Comparison of ENCODE assay signal across 8 mouse cellular contexts in the genomic region with DNA sequence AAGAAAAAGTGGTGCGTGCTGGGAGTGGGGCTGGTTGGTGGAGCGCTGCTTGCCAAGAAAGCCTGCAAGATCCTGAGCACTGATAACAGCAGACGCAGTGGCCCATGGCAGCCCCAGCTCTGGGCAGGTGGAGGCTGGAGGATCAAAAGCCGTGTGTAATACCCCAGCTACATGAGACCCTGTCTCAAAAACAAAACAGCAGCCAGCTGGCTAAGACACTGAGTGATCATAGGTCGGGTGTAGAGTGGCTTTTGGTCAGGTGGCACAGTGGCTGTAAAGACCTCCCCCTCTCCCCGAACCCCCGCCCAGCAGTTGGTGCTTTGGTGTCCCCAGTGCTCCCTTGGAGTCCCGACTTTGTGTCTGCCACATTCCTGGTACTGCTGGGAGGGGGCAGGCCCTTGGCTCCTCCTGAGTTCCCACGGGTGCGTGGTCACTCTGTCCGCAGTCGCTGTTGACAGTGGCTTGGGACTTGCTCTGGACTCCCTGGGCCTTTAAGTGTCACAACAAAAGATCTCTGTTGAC. TPM values are rescaled to one million over a fixed set of nuclear protein-coding genes. Genes with fewer than 3 reads are reported as not detected.
DNase-seq lines count a peak whose midpoint lies in the region; ATAC-seq lines count a peak whose summit lies in the region.

No protein-coding gene starts in this region.

- peak overlapping the region; percentile 72 for H3K4me2 ChIP-seq in heart, embryonic 12.5 days
- H3K4me2 ChIP-seq in embryonic facial prominence, embryonic 15.5 days (replicated peaks), result peak overlapping the region; percentile 66
- peak overlapping the region; percentile 57 for H3K4me2 ChIP-seq in limb, embryonic 11.5 days (ENCODE audit: low read depth, severe bottlenecking)
- H3K4me2 ChIP-seq in neural tube, embryonic 14.5 days (ENCODE audit: low read depth, low read length), result peak overlapping the region; percentile 39

- peaks cover 32% of the 10 kb centered on the region for H3K36me3 ChIP-seq in heart, embryonic 12.5 days
- H3K36me3 ChIP-seq in embryonic facial prominence, embryonic 15.5 days, result peaks cover 23% of the 10 kb centered on the region
- H3K36me3 ChIP-seq in limb, embryonic 11.5 days (ENCODE audit: control insufficient read depth, insufficient read depth, low read length), result peaks cover 6% of the 10 kb centered on the region
- peaks cover 13% of the 10 kb centered on the region for H3K36me3 ChIP-seq in neural tube, embryonic 14.5 days (ENCODE audit: control insufficient read depth, insufficient read depth, low read length)

- no peak for DNase-seq in heart, adult 18-20 months
- DNase-seq in CD8-positive naive resting alpha-beta T cell, adult 2 months (ENCODE audit: low read depth in 2 of 2, low spot score in 2 of 2), result peak; percentile 36 to 38
- peak; percentile 47 for DNase-seq in limb, embryonic 11.5 days (ENCODE audit: low spot score)
- DNase-seq in Muller cell, postnatal 12 days (ENCODE audit: inconsistent ontology term), result no peak
- DNase-seq in frontal cortex, adult 2 months (ENCODE audit: extremely low spot score in 1 of 2, low spot score in 1 of 2), result no peak

- ATAC-seq in heart, embryonic 12.5 days (ENCODE audit: insufficient number of reproducible peaks, low FRiP score), result peak; percentile 54
- ATAC-seq in embryonic facial prominence, embryonic 15.5 days (ENCODE audit: insufficient number of reproducible peaks, low FRiP score, low TSS enrichment, low read depth), result peak; percentile 9
- peak; percentile 50; the same call in 1 of the 2 replicates for ATAC-seq in limb, embryonic 11.5 days (ENCODE audit: insufficient number of reproducible peaks, low FRiP score, low TSS enrichment, low read depth)
- ATAC-seq in neural tube, embryonic 14.5 days (ENCODE audit: low read depth), result peak; percentile 77

- H3K27me3 ChIP-seq in heart, embryonic 12.5 days (replicated peaks), result no peaks in the 10 kb centered on the region
- H3K27me3 ChIP-seq in embryonic facial prominence, embryonic 15.5 days, result no peaks in the 10 kb centered on the region
- no peaks in the 10 kb centered on the region for H3K27me3 ChIP-seq in limb, embryonic 11.5 days (ENCODE audit: control insufficient read depth, insufficient read depth, low read length)
- no peaks in the 10 kb centered on the region for H3K27me3 ChIP-seq in neural tube, embryonic 14.5 days (ENCODE audit: control insufficient read depth, insufficient read depth, low read length)

- peak overlapping the region; percentile 93 for H3K27ac ChIP-seq in heart, embryonic 12.5 days (ENCODE audit: poor library complexity, severe bottlenecking)
- peak overlapping the region; percentile 96 for H3K27ac ChIP-seq in embryonic facial prominence, embryonic 15.5 days (replicated peaks)
- peak overlapping the region; percentile 63 for H3K27ac ChIP-seq in limb, embryonic 11.5 days (replicated peaks; ENCODE audit: low read depth, low read length)
- peak overlapping the region; percentile 66; the same call in 1 of the 2 replicates for H3K27ac ChIP-seq in neural tube, embryonic 14.5 days (ENCODE audit: low read depth, low read length)

- H3K9me3 ChIP-seq in heart, embryonic 12.5 days (replicated peaks), result no peaks in the 10 kb centered on the region
- no peaks in the 10 kb centered on the region for H3K9me3 ChIP-seq in embryonic facial prominence, embryonic 15.5 days (replicated peaks)
- no peaks in the 10 kb centered on the region for H3K9me3 ChIP-seq in limb, embryonic 11.5 days (ENCODE audit: control insufficient read depth, low read length)
- no peaks in the 10 kb centered on the region for H3K9me3 ChIP-seq in neural tube, embryonic 14.5 days (ENCODE audit: control insufficient read depth, low read length)

- peaks cover 60% of the 10 kb centered on the region for H3K4me1 ChIP-seq in heart, embryonic 12.5 days (replicated peaks)
- H3K4me1 ChIP-seq in embryonic facial prominence, embryonic 15.5 days, result peaks cover 79% of the 10 kb centered on the region
- peaks cover 20% of the 10 kb centered on the region for H3K4me1 ChIP-seq in limb, embryonic 11.5 days (ENCODE audit: control insufficient read depth, insufficient read depth, low read length)
- peaks cover 17% of the 10 kb centered on the region for H3K4me1 ChIP-seq in neural tube, embryonic 14.5 days (ENCODE audit: control insufficient read depth, insufficient read depth, low read length)

- H3K9ac ChIP-seq in heart, embryonic 12.5 days, result peak overlapping the region; percentile 74
- no peak overlapping the region for H3K9ac ChIP-seq in embryonic facial prominence, embryonic 15.5 days
- H3K9ac ChIP-seq in limb, embryonic 11.5 days (ENCODE audit: low read length), result peak overlapping the region; percentile 47
- H3K9ac ChIP-seq in neural tube, embryonic 14.5 days (replicated peaks; ENCODE audit: low read depth, low read length), result no peak overlapping the region; the same call in 1 of the 2 replicates

- H3K4me3 ChIP-seq in heart, embryonic 12.5 days, result peak overlapping the region; percentile 45
- H3K4me3 ChIP-seq in embryonic facial prominence, embryonic 15.5 days (replicated peaks), result peak overlapping the region; percentile 35
- peak overlapping the region; percentile 25 for H3K4me3 ChIP-seq in limb, embryonic 11.5 days (ENCODE audit: low read depth, low read length)
- H3K4me3 ChIP-seq in neural tube, embryonic 14.5 days (ENCODE audit: low read depth, low read length), result no peak overlapping the region

- WGBS in heart, embryonic 12.5 days, result 3% methylated on average over 12 of the region's 12 CpGs
- 3% methylated on average over 12 of the region's 12 CpGs for WGBS in embryonic facial prominence, embryonic 15.5 days
- 2% methylated on average over 12 of the region's 12 CpGs for WGBS in limb, embryonic 11.5 days
- WGBS in neural tube, embryonic 14.5 days, result 2% methylated on average over 12 of the region's 12 CpGs

RNA-seq across cellular contexts. Expression of gene Ap5z1, which starts 23.8 kb away (rescaled TPM):
- 7.3 and 9.9 TPM in 2 replicates for polyA plus RNA-seq in heart, embryonic 12.5 days (2016; fragmentation: Nextera tagmentation; extraction: Ambion mirVana)
- total RNA-seq in heart, adult 18-20 months (2021), result 1 to 10 TPM; 5.0 to 6.0 TPM
- polyA plus RNA-seq in embryonic facial prominence, embryonic 15.5 days (2015; fragmentation: Nextera tagmentation; extraction: Ambion mirVana), result 9.9 and 11.8 TPM in 2 replicates
- polyA plus RNA-seq in limb, embryonic 11.5 days (2014; fragmentation: Nextera tagmentation; extraction: Ambion mirVana), result 8.0 and 8.5 TPM in 2 replicates
- 11.9 and 15.0 TPM in 2 replicates for polyA plus RNA-seq in neural tube, embryonic 14.5 days (2014; fragmentation: Nextera tagmentation; extraction: Ambion mirVana)
- 30.7 and 30.8 TPM in 2 replicates for polyA plus RNA-seq in frontal cortex, adult 2 months (2012; rRNA removed)

RNA-seq across cellular contexts. Expression of gene Foxk1, which starts 38.7 kb away (rescaled TPM):
- 5.8 and 7.2 TPM in 2 replicates for polyA plus RNA-seq in heart, embryonic 12.5 days (2016; fragmentation: Nextera tagmentation; extraction: Ambion mirVana)
- total RNA-seq in heart, adult 18-20 months (2021), result 10 to 100 TPM; 15.7 to 15.9 TPM
- 6.5 and 6.6 TPM in 2 replicates for polyA plus RNA-seq in embryonic facial prominence, embryonic 15.5 days (2015; fragmentation: Nextera tagmentation; extraction: Ambion mirVana)
- 3.3 and 4.7 TPM in 2 replicates for polyA plus RNA-seq in limb, embryonic 11.5 days (2014; fragmentation: Nextera tagmentation; extraction: Ambion mirVana)
- polyA plus RNA-seq in neural tube, embryonic 14.5 days (2014; fragmentation: Nextera tagmentation; extraction: Ambion mirVana), result 4.3 and 6.2 TPM in 2 replicates
- polyA plus RNA-seq in frontal cortex, adult 2 months (2012; rRNA removed), result 19.1 and 19.2 TPM in 2 replicates

Comparison
In these comparisons a context has a peak if more than half of its experiments do, and no peak if none do; other contexts are left out.
1. ATAC-seq: peak in every context shown above with its lines; median percentile 77 in neural tube, embryonic 14.5 days; 54 in heart, embryonic 12.5 days; 50 in limb, embryonic 11.5 days; 9 in embryonic facial prominence, embryonic 15.5 days.
2. H3K9ac ChIP-seq: peak in heart, embryonic 12.5 days (single experiment) and limb, embryonic 11.5 days (single experiment); none in embryonic facial prominence, embryonic 15.5 days (single experiment) and neural tube, embryonic 14.5 days (single experiment).
3. DNase-seq: peak in CD8-positive naive resting alpha-beta T cell, adult 2 months (2 of 2) and limb, embryonic 11.5 days (single experiment); none in heart, adult 18-20 months (0 of 2), Muller cell, postnatal 12 days (single experiment) and frontal cortex, adult 2 months (0 of 2).
4. Peak in every context shown above with its lines, with median percentiles within 50 percentile points of each other: H3K27ac ChIP-seq and H3K4me2 ChIP-seq.